Mouse (Mus musculus) embryonic facial prominence, embryonic 11.5 days (tissue): ENCODE data around the gene Prom1. TPM values are rescaled to one million over a fixed set of nuclear protein-coding genes. Genes with fewer than 3 reads are reported as not detected.

Experiments
- ATAC-seq: fragments of 200-750 bp; cut with Nextera tagmentation; replicated peaks from 2 replicates; pipeline ENCODE4 v1.8.0; 2017; ENCODE audit warnings: low read depth; ENCODE audit not compliant: insufficient number of reproducible peaks, low FRiP score, low TSS enrichment
- DNase-seq: peaks from one replicate; pipeline ENCODE4 v3.0.0-alpha.2; 2015; ENCODE audit warnings: low spot score
- H3K27ac ChIP-seq: fragments of 300-500 bp; sonication (generic); replicated peaks from 2 replicates; pipeline ENCODE4 v1.5.1; 2014; ENCODE audit warnings: mild to moderate bottlenecking, low read depth, low read length, control low read depth
- H3K27me3 ChIP-seq: fragments of 300-500 bp; sonication (generic); 2 replicates; pipeline ENCODE4 v1.6.1; 2014; ENCODE audit warnings: mild to moderate bottlenecking, low read length, moderate library complexity, mixed read lengths; ENCODE audit not compliant: control insufficient read depth, insufficient read depth
- H3K36me3 ChIP-seq: fragments of 300-500 bp; sonication (generic); replicated peaks from 2 replicates; pipeline ENCODE4 v1.6.1; 2014; ENCODE audit warnings: low read depth, mild to moderate bottlenecking, low read length, moderate library complexity, mixed read lengths; ENCODE audit not compliant: control insufficient read depth, insufficient read depth
- H3K4me1 ChIP-seq: fragments of 300-500 bp; sonication (generic); 2 replicates; pipeline ENCODE4 v1.6.1; 2014; ENCODE audit warnings: low read length, mixed read lengths; ENCODE audit not compliant: control insufficient read depth, insufficient read depth
- H3K4me2 ChIP-seq: fragments of 300-500 bp; sonication (generic); 2 replicates; pipeline ENCODE4 v1.6.1; 2014; ENCODE audit warnings: low read depth, mild to moderate bottlenecking, control low read depth, low read length, moderate library complexity
- H3K4me3 ChIP-seq: fragments of 300-500 bp; sonication (generic); 2 replicates; pipeline ENCODE4 v1.5.1; 2014; ENCODE audit warnings: low read depth, low read length, control low read depth
- H3K9ac ChIP-seq: fragments of 300-500 bp; sonication (generic); replicated peaks from 2 replicates; pipeline ENCODE4 v1.6.1; 2014; ENCODE audit warnings: mild to moderate bottlenecking, control low read depth, low read length
- H3K9me3 ChIP-seq: fragments of 300-500 bp; sonication (generic); replicated peaks from 2 replicates; pipeline ENCODE4 v1.6.1; 2016; ENCODE audit warnings: mild to moderate bottlenecking, low read length, inconsistent platforms, mixed read lengths; ENCODE audit not compliant: control insufficient read depth
- WGBS: fragments of 180-500 bp; shearing (Covaris S2); extraction: QIAGEN DNeasy Blood & Tissue Kit; methylation state at CpG from one replicate; pipeline ENCODE4 v1.1.7; 2014; 5-methylcytosine and 5-hydroxymethylcytosine counted together
- polyA plus RNA-seq: library from polyadenylated mRNA; unstranded; fragments of >200 nt; fragmentation: Nextera tagmentation; extraction: Ambion mirVana; gene quantifications from 2 replicates; pipeline ENCODE4 v1.2.1, GENCODE M21; 2014

Prom1 gene
- polyA plus RNA-seq, 1 experiment from 2014 or later, result 126 TPM

GRCm38 (mm10) chr5:43961056-43961455 is 140.8 kb downstream of the Prom1 start:
- Histone ChIP-seq H3K9me3 (no peaks in the 10 kb centered on the region), H3K36me3 (no peaks in the 10 kb centered on the region), H3K4me2 (no peak overlapping the region), H3K9ac (no peak overlapping the region), H3K27ac (no peak overlapping the region), H3K4me1 (no peaks in the 10 kb centered on the region), H3K27me3 (no peaks in the 10 kb centered on the region), H3K4me3 (no peak overlapping the region)
- WGBS, result 82% methylated on average over 3 of the region's 3 CpGs
- DNase-seq, result no peak
- ATAC-seq, result no peak

- no peak overlapping the region for H3K4me3 ChIP-seq
- ATAC-seq, result no peak
- H3K9ac ChIP-seq, result no peak overlapping the region
- H3K9me3 ChIP-seq, result no peaks in the 10 kb centered on the region
- no peaks in the 10 kb centered on the region for H3K27me3 ChIP-seq
- WGBS, result 86% methylated on average over 3 of the region's 3 CpGs
- no peaks in the 10 kb centered on the region for H3K36me3 ChIP-seq
- H3K4me2 ChIP-seq, result no peak overlapping the region
- no peak for DNase-seq
- no peaks in the 10 kb centered on the region for H3K4me1 ChIP-seq
- H3K27ac ChIP-seq, result no peak overlapping the region
Observed at GRCm38 (mm10) chr5:43959884-43960440, 141.9 kb downstream of the Prom1 start.

- no peak overlapping the region for H3K4me3 ChIP-seq
- ATAC-seq, result no peak
- no peaks in the 10 kb centered on the region for H3K27me3 ChIP-seq
- WGBS, result 53% methylated on average over 1 of the region's 1 CpGs
- DNase-seq, result no peak
- no peaks in the 10 kb centered on the region for H3K9me3 ChIP-seq
- no peak overlapping the region for H3K9ac ChIP-seq
- H3K4me1 ChIP-seq, result 0 out of 2 replicates have a peak, but pooled peaks cover under 1% of the 10 kb centered on the region
- no peaks in the 10 kb centered on the region for H3K36me3 ChIP-seq
- no peak overlapping the region for H3K27ac ChIP-seq
- no peak overlapping the region for H3K4me2 ChIP-seq
Observed at GRCm38 (mm10) chr5:43953241-43953640, 148.6 kb downstream of the Prom1 start.

- ATAC-seq, result peak; percentile 60; the same call in 1 of the 2 replicates
- no peak overlapping the region for H3K27ac ChIP-seq
- WGBS, result 4% methylated on average over 8 of the region's 8 CpGs
- no peaks in the 10 kb centered on the region for H3K27me3 ChIP-seq
- no peak overlapping the region for H3K4me3 ChIP-seq
- 0 out of 2 replicates have a peak, but pooled peaks cover 2% of the 10 kb centered on the region for H3K4me1 ChIP-seq
- no peaks in the 10 kb centered on the region for H3K36me3 ChIP-seq
- DNase-seq, result peak; percentile 38
- H3K9ac ChIP-seq, result 0 out of 2 replicates have a peak overlapping the region, but pooled peaks have one; percentile 28
- 0 out of 2 replicates have a peak overlapping the region, but pooled peaks have one; percentile 13 for H3K4me2 ChIP-seq
- no peaks in the 10 kb centered on the region for H3K9me3 ChIP-seq
Observed at GRCm38 (mm10) chr5:43948748-43949275, 153.0 kb downstream of the Prom1 start.

- H3K4me2 ChIP-seq, result peak overlapping the region; percentile 53
- peak; percentile 85 for ATAC-seq
- no peak overlapping the region for H3K27ac ChIP-seq
- 0 out of 2 replicates have a peak, but pooled peaks cover 2% of the 10 kb centered on the region for H3K4me1 ChIP-seq
- peak overlapping the region; percentile 22 for H3K4me3 ChIP-seq
- no peaks in the 10 kb centered on the region for H3K36me3 ChIP-seq
- 2% methylated on average over 27 of the region's 27 CpGs for WGBS
- DNase-seq, result peak; percentile 74
- no peaks in the 10 kb centered on the region for H3K9me3 ChIP-seq
- no peak overlapping the region for H3K9ac ChIP-seq
- no peaks in the 10 kb centered on the region for H3K27me3 ChIP-seq
Observed at GRCm38 (mm10) chr5:43948111-43948743, 153.6 kb downstream of the Prom1 start.

GRCm38 (mm10) chr5:43947330-43947977 is 154.4 kb downstream of the Prom1 start:
- peak overlapping the region; percentile 53; the same call in 1 of the 2 replicates for H3K4me2 ChIP-seq
- 33% methylated on average over 9 of the region's 9 CpGs for WGBS
- no peaks in the 10 kb centered on the region for H3K9me3 ChIP-seq
- H3K4me1 ChIP-seq, result 0 out of 2 replicates have a peak, but pooled peaks cover 2% of the 10 kb centered on the region
- no peak overlapping the region for H3K9ac ChIP-seq
- DNase-seq (peak; percentile 7), ATAC-seq (0 out of 2 replicates have a peak, but pooled peaks have one; percentile 37)
- H3K4me3 ChIP-seq, result peak overlapping the region; percentile 22; the same call in 1 of the 2 replicates
- H3K27ac ChIP-seq, result no peak overlapping the region
- no peaks in the 10 kb centered on the region for H3K36me3 ChIP-seq
- H3K27me3 ChIP-seq, result no peaks in the 10 kb centered on the region
